Mouse (Mus musculus): ENCODE measurements around the gene Fam126b. TPM values are rescaled to one million over a fixed set of nuclear protein-coding genes. Genes with fewer than 3 reads are reported as not detected.

Gene Fam126b
- total and polyA plus RNA-seq, 2 experiments from 2014 or later: 11.7 to 18.1 TPM

- Histone ChIP-seq H3K4me2 (ENCODE audit: low read depth, low read length, poor library complexity, severe bottlenecking) (peak within 1 kb of the TSS; percentile 74), H3K36me3 (ENCODE audit: insufficient read depth, low read length) (peaks cover 7% of the 10 kb centered on the region), H3K4me1 (ENCODE audit: insufficient read depth, low read length) (peaks cover 11% of the 10 kb centered on the region; the same call in 1 of the 2 replicates), H3K9me3 (ENCODE audit: low read length) (peaks cover 7% of the 10 kb centered on the region; the same call in 1 of the 2 replicates), H3K27me3 (ENCODE audit: insufficient read depth, low read length) (no peaks in the 10 kb centered on the region), H3K27ac (ENCODE audit: low read depth, low read length) (peak within 1 kb of the TSS; percentile 87), H3K4me3 (ENCODE audit: low read depth, low read length) (peak within 1 kb of the TSS; percentile 99), H3K9ac (replicated peaks; ENCODE audit: low read length, poor library complexity, severe bottlenecking) (peak within 1 kb of the TSS; percentile 91)
- ATAC-seq (ENCODE audit: low FRiP score) (peak; percentile 100), DNase-seq (ENCODE audit: low spot score) (peak; percentile 96)
- TF ChIP-seq CTCF (IDR thresholded peaks at IDR 0.05): no peak
- under 1% methylated on average over 64 of the region's 64 CpGs for WGBS
Observed at GRCm38 (mm10) chr1:58504577-58505254, 81.4 kb downstream of the Fam126b start, which contains the start of gene Orc2. Gene Orc2 (minus strand): TSS chr1:58505109.

GRCm38 (mm10) chr1:58503793-58504370, 82.2 kb downstream of the Fam126b start:
- H3K9me3 ChIP-seq (ENCODE audit: low read length): peaks cover 7% of the 10 kb centered on the region; the same call in 1 of the 2 replicates
- ATAC-seq (ENCODE audit: low FRiP score) (0 out of 2 replicates have a peak, but pooled peaks have one; percentile 0), DNase-seq (ENCODE audit: low spot score) (no peak)
- H3K4me2 ChIP-seq (ENCODE audit: low read depth, low read length, poor library complexity, severe bottlenecking): peak overlapping the region; percentile 74
- H3K4me3 ChIP-seq (ENCODE audit: low read depth, low read length): peak overlapping the region; percentile 99
- WGBS: 31% methylated on average over 9 of the region's 9 CpGs
- H3K27ac ChIP-seq (ENCODE audit: low read depth, low read length): peak overlapping the region; percentile 87; the same call in 1 of the 2 replicates
- H3K36me3 ChIP-seq (ENCODE audit: insufficient read depth, low read length): peaks cover 12% of the 10 kb centered on the region
- peaks cover 11% of the 10 kb centered on the region; the same call in 1 of the 2 replicates for H3K4me1 ChIP-seq (ENCODE audit: insufficient read depth, low read length)
- H3K27me3 ChIP-seq (ENCODE audit: insufficient read depth, low read length): no peaks in the 10 kb centered on the region
- H3K9ac ChIP-seq (replicated peaks; ENCODE audit: low read length, poor library complexity, severe bottlenecking): peak overlapping the region; percentile 91
- TF ChIP-seq CTCF (IDR thresholded peaks at IDR 0.05): no peak

- TF ChIP-seq CTCF (IDR thresholded peaks at IDR 0.05): no peak
- Histone ChIP-seq H3K4me2 (ENCODE audit: low read depth, low read length, poor library complexity, severe bottlenecking) (peak overlapping the region; percentile 74; the same call in 1 of the 2 replicates), H3K27me3 (ENCODE audit: insufficient read depth, low read length) (no peaks in the 10 kb centered on the region), H3K9me3 (ENCODE audit: low read length) (peaks cover 7% of the 10 kb centered on the region; the same call in 1 of the 2 replicates), H3K36me3 (ENCODE audit: insufficient read depth, low read length) (peaks cover 12% of the 10 kb centered on the region), H3K4me1 (ENCODE audit: insufficient read depth, low read length) (peaks cover 11% of the 10 kb centered on the region; the same call in 1 of the 2 replicates), H3K27ac (ENCODE audit: low read depth, low read length) (no peak overlapping the region), H3K9ac (replicated peaks; ENCODE audit: low read length, poor library complexity, severe bottlenecking) (no peak overlapping the region), H3K4me3 (ENCODE audit: low read depth, low read length) (no peak overlapping the region)
- ATAC-seq (ENCODE audit: low FRiP score) (no peak), DNase-seq (ENCODE audit: low spot score) (no peak)
Observed at GRCm38 (mm10) chr1:58503134-58503533, 83.0 kb downstream of the Fam126b start.

- DNase-seq (ENCODE audit: low spot score) (no peak), ATAC-seq (ENCODE audit: low FRiP score) (no peak)
- Histone ChIP-seq H3K9me3 (ENCODE audit: low read length) (no peaks in the 10 kb centered on the region), H3K4me1 (ENCODE audit: insufficient read depth, low read length) (peaks cover 9% of the 10 kb centered on the region; the same call in 1 of the 2 replicates), H3K4me3 (ENCODE audit: low read depth, low read length) (no peak overlapping the region), H3K9ac (replicated peaks; ENCODE audit: low read length, poor library complexity, severe bottlenecking) (no peak overlapping the region), H3K27me3 (ENCODE audit: insufficient read depth, low read length) (no peaks in the 10 kb centered on the region), H3K36me3 (ENCODE audit: insufficient read depth, low read length) (peaks cover 35% of the 10 kb centered on the region), H3K4me2 (ENCODE audit: low read depth, low read length, poor library complexity, severe bottlenecking) (no peak overlapping the region), H3K27ac (ENCODE audit: low read depth, low read length) (no peak overlapping the region)
- 95% methylated on average over 1 of the region's 1 CpGs for WGBS
- peak; percentile 35 for TF ChIP-seq CTCF (IDR thresholded peaks at IDR 0.05)
Observed at GRCm38 (mm10) chr1:58498758-58499157, 87.4 kb downstream of the Fam126b start.

- Histone ChIP-seq H3K4me1 (ENCODE audit: insufficient read depth, low read length) (no peaks in the 10 kb centered on the region), H3K9me3 (ENCODE audit: low read length) (no peaks in the 10 kb centered on the region), H3K27ac (ENCODE audit: low read depth, low read length) (no peak overlapping the region), H3K36me3 (ENCODE audit: insufficient read depth, low read length) (peaks cover 40% of the 10 kb centered on the region), H3K4me3 (ENCODE audit: low read depth, low read length) (no peak overlapping the region), H3K27me3 (ENCODE audit: insufficient read depth, low read length) (no peaks in the 10 kb centered on the region), H3K9ac (replicated peaks; ENCODE audit: low read length, poor library complexity, severe bottlenecking) (no peak overlapping the region), H3K4me2 (ENCODE audit: low read depth, low read length, poor library complexity, severe bottlenecking) (no peak overlapping the region)
- no peak for DNase-seq (ENCODE audit: low spot score)
- 96% methylated on average over 4 of the region's 4 CpGs for WGBS
- ATAC-seq (ENCODE audit: low FRiP score): no peak
- TF ChIP-seq CTCF (IDR thresholded peaks at IDR 0.05): no peak
Observed at GRCm38 (mm10) chr1:58497678-58498077, 88.4 kb downstream of the Fam126b start.

- Histone ChIP-seq H3K27ac (ENCODE audit: low read depth, low read length) (no peak overlapping the region), H3K4me3 (ENCODE audit: low read depth, low read length) (no peak overlapping the region), H3K9me3 (ENCODE audit: low read length) (no peaks in the 10 kb centered on the region), H3K9ac (replicated peaks; ENCODE audit: low read length, poor library complexity, severe bottlenecking) (no peak overlapping the region), H3K4me2 (ENCODE audit: low read depth, low read length, poor library complexity, severe bottlenecking) (no peak overlapping the region), H3K36me3 (ENCODE audit: insufficient read depth, low read length) (peaks cover 45% of the 10 kb centered on the region), H3K27me3 (ENCODE audit: insufficient read depth, low read length) (no peaks in the 10 kb centered on the region), H3K4me1 (ENCODE audit: insufficient read depth, low read length) (no peaks in the 10 kb centered on the region)
- 93% methylated on average over 6 of the region's 6 CpGs for WGBS
- TF ChIP-seq CTCF (IDR thresholded peaks at IDR 0.05): no peak
- DNase-seq (ENCODE audit: low spot score) (no peak), ATAC-seq (ENCODE audit: low FRiP score) (no peak)
Observed at GRCm38 (mm10) chr1:58495603-58496002, 90.5 kb downstream of the Fam126b start.
